Mouse (Mus musculus) lung, adult 2 months (tissue): ENCODE results near the gene Fcor.

Experiments used
- CTCF ChIP-seq: fragments of 200-500 bp; IDR thresholded peaks from 2 replicates; pipeline ENCODE4 v1.5.1; 2011; ENCODE audit warnings: mild to moderate bottlenecking, low read length, control low read depth; ENCODE audit not compliant: insufficient read depth
- POLR2A ChIP-seq: fragments of 200-500 bp; IDR thresholded peaks from 2 replicates; pipeline ENCODE4 v1.6.1; 2011; ENCODE audit warnings: low read depth, mild to moderate bottlenecking, control low read depth, low read length, borderline replicate concordance; ENCODE audit errors: extremely low read depth

GRCm38 (mm10) chr8:3652845-3653244 lies 19.3 kb downstream of the Fcor start:
- TF ChIP-seq POLR2A (no peak), CTCF (no peak)
